Mouse (Mus musculus) adipocyte (in vitro differentiated cells): ENCODE data around the gene Lcn12.

ENCODE experiments used
- DNase-seq: peaks from one replicate; pipeline ENCODE4 v3.0.0-alpha.2; 2016; ENCODE audit warnings: low spot score

The Lcn12 gene

DNA sequence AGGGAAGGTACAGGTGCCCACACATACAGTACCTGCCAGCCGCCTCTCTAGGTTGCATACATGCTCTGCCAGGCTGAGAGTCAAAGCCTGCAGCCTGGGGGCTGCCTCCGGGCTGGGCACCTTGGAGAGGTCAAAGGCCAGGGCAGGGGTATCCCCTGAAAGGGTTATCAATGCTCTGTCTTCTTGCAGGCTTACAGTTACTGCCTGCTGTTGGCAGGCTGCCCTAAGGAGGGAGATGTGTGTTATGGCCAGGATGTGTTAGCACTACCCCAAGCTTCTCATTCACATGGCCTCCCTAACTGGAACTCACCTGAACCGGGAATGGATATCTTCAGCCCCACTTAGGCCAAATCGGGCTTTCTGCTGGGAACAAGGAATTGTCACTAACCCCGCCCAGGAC, 33.6 kb downstream of the Lcn12 start:
- DNase-seq = no peak

- peak; percentile 38 for DNase-seq
Observed at GRCm38 (mm10) chr2:25458911-25459310, 34.8 kb downstream of the Lcn12 start.

DNA sequence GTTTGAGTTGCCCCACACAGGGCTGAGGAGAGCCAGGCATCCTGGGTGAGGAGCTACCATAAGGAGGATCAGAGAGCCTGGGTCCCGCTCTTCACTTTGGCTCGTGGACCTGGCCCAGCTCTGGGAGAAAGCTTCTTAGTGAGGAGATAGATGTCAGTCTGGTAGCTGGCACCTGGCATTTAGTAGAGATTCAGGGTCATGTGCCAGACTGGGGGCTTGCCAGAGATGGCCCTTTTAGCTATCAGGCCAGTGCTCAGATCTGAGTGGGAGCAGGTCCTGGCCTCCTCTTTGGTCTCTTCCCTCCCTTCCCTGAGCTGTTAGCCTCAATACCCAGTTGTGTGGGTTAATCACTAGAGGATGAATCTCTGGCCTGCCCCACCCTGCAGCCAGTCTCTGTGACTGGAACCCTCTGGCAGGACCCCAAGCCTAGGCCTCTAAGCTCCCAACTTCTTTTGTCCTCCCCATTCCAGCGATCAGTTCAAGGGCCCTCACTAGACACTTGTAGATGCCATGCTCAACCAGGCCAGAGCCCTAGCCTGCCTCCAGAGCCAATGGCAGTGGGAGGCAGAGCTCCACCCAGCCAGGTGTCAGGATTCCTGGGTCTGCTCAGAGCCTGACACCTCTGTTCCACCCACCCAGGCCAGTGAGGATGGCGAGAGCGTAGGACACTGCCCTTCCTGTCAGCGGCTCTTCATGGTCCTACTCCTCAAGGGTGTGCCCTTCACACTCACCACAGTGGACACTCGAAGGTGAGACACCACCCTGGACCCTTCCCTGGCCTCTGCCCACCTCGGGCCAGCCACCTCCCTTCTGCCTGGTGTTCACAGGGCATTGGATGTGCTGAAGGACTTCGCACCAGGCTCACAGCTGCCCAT, 36.5 kb downstream of the Lcn12 start:
- no peak for DNase-seq

- DNase-seq = no peak
Observed at GRCm38 (mm10) chr2:25456205-25456953, 37.3 kb downstream of the Lcn12 start, which contains the start of gene Clic3. Clic3 (plus strand) TSS chr2:25456838.

- DNase-seq = no peak
Observed at GRCm38 (mm10) chr2:25452951-25453350, 40.8 kb downstream of the Lcn12 start.

DNA sequence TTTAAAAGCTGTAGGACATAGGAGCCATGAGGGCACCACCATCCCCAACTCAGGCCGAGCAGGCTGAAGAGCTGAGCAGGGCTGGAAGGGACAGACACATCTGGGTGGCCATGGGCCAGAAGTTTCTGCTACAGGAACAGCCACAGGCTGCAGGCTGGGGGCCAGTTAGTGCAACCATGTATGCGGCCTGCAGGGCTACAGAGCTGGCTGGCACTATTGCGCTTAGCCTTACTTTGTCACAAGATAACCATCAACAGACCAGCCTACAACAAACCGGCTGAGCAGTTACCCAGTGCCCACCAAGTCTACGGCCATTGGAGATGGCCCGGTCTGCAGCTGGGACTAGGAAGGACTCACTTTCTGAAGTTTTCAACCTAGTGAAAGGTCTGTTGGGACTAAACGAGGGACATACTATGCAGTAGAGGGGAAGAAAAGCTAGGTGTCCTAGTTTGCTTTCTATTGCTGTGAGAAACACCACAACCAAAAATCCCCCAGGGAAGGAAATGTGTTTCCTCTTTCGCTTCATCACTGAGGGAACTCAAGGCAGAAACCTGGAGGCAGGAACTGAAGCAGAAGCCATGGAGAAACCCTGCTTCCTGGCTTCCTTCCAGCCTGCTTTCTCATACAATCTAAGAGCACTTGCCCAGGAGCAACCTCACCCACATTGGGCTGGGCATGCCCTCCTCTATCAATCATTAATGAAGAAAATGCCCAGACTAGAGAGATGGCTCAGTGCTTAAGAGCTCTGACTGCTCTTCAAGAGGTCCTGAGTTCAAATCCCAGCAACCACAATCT, 42.7 kb downstream of the Lcn12 start:
- DNase-seq = no peak

DNA sequence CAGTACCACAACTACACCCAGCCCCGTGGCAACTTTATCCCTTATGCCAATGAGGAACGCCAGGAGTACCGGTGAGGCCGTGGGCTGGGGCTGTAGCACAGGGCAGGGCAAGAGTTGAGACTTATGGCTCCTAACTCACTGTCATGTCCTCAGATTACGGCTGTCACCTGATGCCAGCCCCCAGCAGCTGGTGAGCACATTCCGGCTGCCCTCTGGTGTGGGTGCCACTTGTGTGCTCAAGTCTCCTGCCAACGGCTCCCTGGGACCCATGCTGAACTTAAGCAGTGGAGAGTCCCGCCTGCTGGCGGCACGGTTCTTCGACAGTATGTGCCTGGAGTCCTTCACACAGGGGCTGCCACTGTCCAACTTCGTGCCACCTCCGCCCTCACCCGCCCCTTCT, 51.0 kb downstream of the Lcn12 start:
- DNase-seq = no peak

- no peak for DNase-seq
Observed at GRCm38 (mm10) chr2:25441067-25441466, 52.6 kb downstream of the Lcn12 start.
